Mouse (Mus musculus) stomach, postnatal 0 days (tissue): ENCODE measurements around the gene Plxna4.

Experiments
- CTCF ChIP-seq: IDR thresholded peaks from 2 replicates; pipeline ENCODE4 v1.5.1; 2016; ENCODE audit warnings: antibody characterized with exemption, low read depth, mild to moderate bottlenecking, moderate library complexity
- EP300 ChIP-seq: optimal IDR thresholded peaks from 2 replicates; pipeline ENCODE3; 2016; ENCODE audit warnings: antibody characterized with exemption

GRCm38 (mm10) chr6:32362421-32362820 is 225.6 kb downstream of the Plxna4 start:
- no peak for TF ChIP-seq EP300
- no peak for TF ChIP-seq CTCF
